Mouse (Mus musculus) lung, postnatal 0 days (tissue): ENCODE results near the gene Vmn1r19.

Experiments
- CTCF ChIP-seq: IDR thresholded peaks from 2 replicates; pipeline ENCODE4 v1.5.1; 2016; ENCODE audit warnings: antibody characterized with exemption, mild to moderate bottlenecking
- EP300 ChIP-seq: IDR thresholded peaks from 2 replicates; pipeline ENCODE4 v1.6.1; 2016; ENCODE audit warnings: antibody characterized with exemption, mild to moderate bottlenecking, control low read depth

- TF ChIP-seq CTCF (peak; percentile 49), EP300 (no peak)
Measured at GRCm38 (mm10) chr6:57431196-57431595, 27.6 kb downstream of the Vmn1r19 start.
